ENCODE assay signal across 15 mouse cellular contexts in the genomic region with DNA sequence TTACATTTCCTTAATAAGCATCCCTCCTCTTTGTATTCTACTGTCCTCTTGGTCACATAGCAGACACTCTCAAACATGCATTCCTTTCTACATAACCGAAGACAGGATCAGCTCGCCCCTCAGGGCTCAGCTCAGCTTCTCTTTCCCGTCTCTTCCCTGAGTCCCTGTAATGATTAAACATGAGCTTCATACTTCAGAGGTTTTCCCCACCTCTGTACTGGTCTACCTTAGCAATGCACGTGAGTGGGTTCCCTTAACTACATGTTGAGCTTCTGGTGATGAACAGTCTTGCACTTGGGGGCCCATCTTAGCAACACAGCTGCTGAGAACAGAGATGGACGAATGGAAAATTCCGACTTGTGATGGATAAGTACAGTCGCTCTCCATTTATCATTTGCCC.
"Had no signal": no experiment of that assay in that cellular context is flagged by ENCODE, and none has a peak within 500 bp of the region (broad histone marks: within the 10 kb centered on the region; RNA-seq: fewer than 3 reads in every experiment).

No protein-coding gene starts in this region.

- H3K4me3 ChIP-seq: neural tube, embryonic 15.5 days; stomach, embryonic 15.5 days had no signal

- H3K36me3 ChIP-seq: neural tube, embryonic 15.5 days; stomach, embryonic 15.5 days had no signal

- H3K9ac ChIP-seq: neural tube, embryonic 15.5 days; stomach, embryonic 15.5 days had no signal

- DNase-seq: retina, postnatal 1 day; right cerebral cortex, adult 18-20 months; right cerebral cortex, postnatal 14 days; right cerebral cortex, postnatal 25 days; right cerebral cortex, postnatal 4 days; spleen, adult 18-20 months; thymus, adult 18-20 months; thymus, adult 2 months; thymus, postnatal 14 days; thymus, postnatal 25 days; thymus, postnatal 36 days; thymus, postnatal 4 days had no signal

- H3K9me3 ChIP-seq: neural tube, embryonic 15.5 days; stomach, embryonic 15.5 days had no signal

- H3K4me2 ChIP-seq: neural tube, embryonic 15.5 days; stomach, embryonic 15.5 days had no signal

- H3K27ac ChIP-seq: neural tube, embryonic 15.5 days; stomach, embryonic 15.5 days; stomach, postnatal 0 days had no signal

- H3K27me3 ChIP-seq: neural tube, embryonic 15.5 days; stomach, embryonic 15.5 days had no signal

- H3K4me1 ChIP-seq: neural tube, embryonic 15.5 days; stomach, embryonic 15.5 days had no signal
